Comparison of ENCODE assay signal across 15 mouse cellular contexts in genomic region chr5:36426404-36426803, GRCm38 (mm10). TPM values are rescaled to one million over a fixed set of nuclear protein-coding genes. Genes with fewer than 3 reads are reported as not detected.
DNase-seq lines count a peak whose midpoint lies in the region; ATAC-seq and TF ChIP-seq lines count a peak whose summit lies in the region.
"Had no signal": no experiment of that assay in that cellular context is flagged by ENCODE, and none has a peak within 500 bp of the region (broad histone marks: within the 10 kb centered on the region; RNA-seq: fewer than 3 reads in every experiment).

No protein-coding gene starts in this region.

- no peak for ATAC-seq in midbrain, embryonic 14.5 days (ENCODE audit: low FRiP score, low TSS enrichment)
- ATAC-seq: forebrain, embryonic 14.5 days had no signal

- DNase-seq in cerebellum, postnatal 10 days = peak; percentile 42 to 46
- DNase-seq in cerebellum, postnatal 4 days (ENCODE audit: low spot score in 2 of 2) = no peak
- DNase-seq in right cerebral cortex, adult 2 months (ENCODE audit: low spot score in 2 of 2) = peak; percentile 44 to 67
- DNase-seq in right cerebral cortex, postnatal 14 days = no peak
- DNase-seq in left cerebral cortex, adult 2 months (ENCODE audit: extremely low spot score in 1 of 2, low spot score in 2 of 2) = peak in 1 of 2 experiments; percentile 36
- DNase-seq in heart, adult 11 months = no peak
- DNase-seq in urinary bladder, postnatal 25 days (ENCODE audit: low spot score) = no peak
- DNase-seq in midbrain, embryonic 14.5 days = no peak
- DNase-seq: cerebellum, adult 8-10 months; heart, adult 2 months; liver, embryonic 13.5 days; lung, postnatal 4 days had no signal

- 88% methylated on average over 5 of the region's 5 CpGs for WGBS in midbrain, embryonic 14.5 days

- no peaks in the 10 kb centered on the region for H3K9me3 ChIP-seq in midbrain, embryonic 14.5 days (ENCODE audit: control insufficient read depth, low read length)
- H3K9me3 ChIP-seq: embryonic facial prominence, embryonic 15.5 days; hindbrain, embryonic 10.5 days; liver, embryonic 13.5 days had no signal

- intact Hi-C loops in left cerebral cortex, adult 2 months (cut with DNase I) = no loop called here

- H3K27ac ChIP-seq in left cerebral cortex, adult 2 months = peak overlapping the region; percentile 28; the same call in 1 of the 2 replicates
- H3K27ac ChIP-seq in midbrain, embryonic 14.5 days (replicated peaks; ENCODE audit: low read depth, low read length) = no peak overlapping the region
- H3K27ac ChIP-seq: embryonic facial prominence, embryonic 15.5 days; heart, adult 2 months; hindbrain, embryonic 10.5 days; liver, embryonic 13.5 days had no signal

- H3K36me3 ChIP-seq in midbrain, embryonic 14.5 days (ENCODE audit: control insufficient read depth, insufficient read depth, low read length) = no peaks in the 10 kb centered on the region
- H3K36me3 ChIP-seq: embryonic facial prominence, embryonic 15.5 days; hindbrain, embryonic 10.5 days; liver, embryonic 13.5 days had no signal

- no peak overlapping the region for H3K4me3 ChIP-seq in left cerebral cortex, adult 2 months
- no peak overlapping the region for H3K4me3 ChIP-seq in midbrain, embryonic 14.5 days (replicated peaks; ENCODE audit: low read depth, low read length)
- H3K4me3 ChIP-seq: embryonic facial prominence, embryonic 15.5 days; heart, adult 2 months; hindbrain, embryonic 10.5 days; liver, embryonic 13.5 days had no signal

- no peak overlapping the region for H3K9ac ChIP-seq in midbrain, embryonic 14.5 days (replicated peaks; ENCODE audit: low read length)
- H3K9ac ChIP-seq: embryonic facial prominence, embryonic 15.5 days; liver, embryonic 13.5 days had no signal

- no peaks in the 10 kb centered on the region for H3K27me3 ChIP-seq in midbrain, embryonic 14.5 days (ENCODE audit: control insufficient read depth, insufficient read depth, low read length)
- H3K27me3 ChIP-seq: embryonic facial prominence, embryonic 15.5 days; liver, embryonic 13.5 days had no signal

- H3K4me2 ChIP-seq in midbrain, embryonic 14.5 days (ENCODE audit: low read length) = no peak overlapping the region
- H3K4me2 ChIP-seq: embryonic facial prominence, embryonic 15.5 days; liver, embryonic 13.5 days had no signal

- H3K4me1 ChIP-seq in midbrain, embryonic 14.5 days (ENCODE audit: control insufficient read depth, insufficient read depth, low read length) = no peaks in the 10 kb centered on the region
- H3K4me1 ChIP-seq: liver, embryonic 13.5 days had no signal

- TF ChIP-seq CTCF in left cerebral cortex, adult 2 months (IDR thresholded peaks at IDR 0.05) = no peak

RNA-seq across cellular contexts. Expression of gene Sorcs2, which starts 28.5 kb away (rescaled TPM):
- 10 to 100 TPM; 39.3 to 39.7 TPM for total RNA-seq in left cerebral cortex, adult 2 months (2021)
- 14.5 and 15.1 TPM in 2 replicates for polyA plus RNA-seq in midbrain, embryonic 14.5 days (2014; fragmentation: Nextera tagmentation; extraction: Ambion mirVana)

RNA-seq across cellular contexts. Expression of gene Grpel1, which starts 38.4 kb away (rescaled TPM):
- 10 to 100 TPM; 21.0 to 22.4 TPM for total RNA-seq in left cerebral cortex, adult 2 months (2021)
- polyA plus RNA-seq in midbrain, embryonic 14.5 days (2014; fragmentation: Nextera tagmentation; extraction: Ambion mirVana) = 45.4 and 46.6 TPM in 2 replicates

RNA-seq across cellular contexts. Expression of gene Tada2b, which starts 57.7 kb away (rescaled TPM):
- 10 to 100 TPM; 30.2 to 31.9 TPM for total RNA-seq in left cerebral cortex, adult 2 months (2021)
- 7.0 and 7.1 TPM in 2 replicates for polyA plus RNA-seq in midbrain, embryonic 14.5 days (2014; fragmentation: Nextera tagmentation; extraction: Ambion mirVana)

RNA-seq across cellular contexts. Expression of gene Ccdc96, which starts 58.0 kb away (rescaled TPM):
- total RNA-seq in left cerebral cortex, adult 2 months (2021) = 1 to 10 TPM in 1 of 2 experiments, under 1 TPM in 1; 0.79 to 1.3 TPM
- 3.0 and 3.1 TPM in 2 replicates for polyA plus RNA-seq in midbrain, embryonic 14.5 days (2014; fragmentation: Nextera tagmentation; extraction: Ambion mirVana)

Comparison
In these comparisons a context has a peak if more than half of its experiments do, and no peak if none do; other contexts are left out.
1. DNase-seq: peak in cerebellum, postnatal 10 days (2 of 2) and right cerebral cortex, adult 2 months (2 of 2); none in cerebellum, postnatal 4 days (0 of 2), right cerebral cortex, postnatal 14 days (single experiment), heart, adult 11 months (single experiment), urinary bladder, postnatal 25 days (single experiment) and midbrain, embryonic 14.5 days (single experiment).